Mouse (Mus musculus): ENCODE measurements around the gene Tfb2m. TPM values are rescaled to one million over a fixed set of nuclear protein-coding genes. Genes with fewer than 3 reads are reported as not detected.

Tfb2m gene
- total and polyA plus RNA-seq, 3 experiments, result 19.3 to 20.9 TPM; not detected in 1

GRCm38 (mm10) chr1:179563211-179563610 lies 17.1 kb upstream of the Tfb2m start:
- no peak for DNase-seq (ENCODE audit: low read depth, low spot score)
- TF ChIP-seq MAX (IDR thresholded peaks at IDR 0.05; ENCODE audit: low read length), result no peak
- no peak for TF ChIP-seq ELF1 (IDR thresholded peaks at IDR 0.05; ENCODE audit: low read depth, low read length)
- TF ChIP-seq JUND (IDR thresholded peaks at IDR 0.05; ENCODE audit: low read depth, low read length), result no peak
- no peak for TF ChIP-seq MYB (IDR thresholded peaks at IDR 0.05; ENCODE audit: low read depth, low read length)
- TF ChIP-seq GATA1 (IDR thresholded peaks at IDR 0.05; ENCODE audit: low read depth, low read length), result no peak
- no peak for TF ChIP-seq GABPA (IDR thresholded peaks at IDR 0.05; ENCODE audit: low read depth, low read length)
- Histone ChIP-seq H3K4me3 (ENCODE audit: control insufficient read depth in 1 of 2, insufficient read depth in 1 of 2, low read depth in 2 of 2, low read length in 2 of 2) (no peak overlapping the region), H3K36me3 (ENCODE audit: control insufficient read depth in 1 of 2, insufficient read depth in 2 of 2, low read length in 2 of 2) (peaks cover 0 to 10% of the 10 kb centered on the region in 2 experiments; a peak in 2 of 4 replicates), H3K9me3 (replicated peaks; ENCODE audit: insufficient read depth, low read length) (no peaks in the 10 kb centered on the region), H3K9ac (ENCODE audit: control insufficient read depth, low read depth, low read length, poor library complexity, severe bottlenecking) (no peak overlapping the region), H3K27ac (ENCODE audit: control insufficient read depth, low read depth, low read length) (no peak overlapping the region), H3K4me1 (ENCODE audit: control insufficient read depth in 1 of 2, insufficient read depth in 2 of 2, low read length in 2 of 2) (peaks cover 0 to 12% of the 10 kb centered on the region in 2 experiments), H3K79me2 (ENCODE audit: control insufficient read depth, insufficient read depth, low read length, poor library complexity) (0 out of 2 replicates have a peak, but pooled peaks cover 1% of the 10 kb centered on the region), H3K27me3 (ENCODE audit: control insufficient read depth in 1 of 2, insufficient read depth in 2 of 2, low read length in 2 of 2) (no peaks in the 10 kb centered on the region)

GRCm38 (mm10) chr1:179560845-179561430 lies 14.9 kb upstream of the Tfb2m start:
- H3K27ac ChIP-seq (ENCODE audit: control insufficient read depth, low read depth, low read length), result no peak overlapping the region

More at GRCm38 (mm10) chr1:179560845-179561430, 14.9 kb upstream of the Tfb2m start:
- TF ChIP-seq KAT2A (conservative IDR thresholded peaks at IDR 0.05; ENCODE audit: low read depth, low read length) (no peak), EP300 (IDR thresholded peaks at IDR 0.05; ENCODE audit: low read depth in 1 of 2, low read length in 2 of 2) (no peak), HCFC1 (IDR thresholded peaks at IDR 0.05; ENCODE audit: low read depth, low read length) (no peak), POLR2A (IDR thresholded peaks at IDR 0.05; ENCODE audit: control insufficient read depth in 1 of 2, insufficient read depth in 1 of 2, low read depth in 1 of 2, low read length in 2 of 2, poor library complexity in 1 of 2) (no peak), MAZ (IDR thresholded peaks at IDR 0.05; ENCODE audit: low read depth, low read length) (no peak), MAFK (IDR thresholded peaks at IDR 0.05; ENCODE audit: borderline replicate concordance, low read depth, low read length) (no peak), ZKSCAN1 (IDR thresholded peaks at IDR 0.05; ENCODE audit: low read depth, low read length) (no peak), E2F4 (IDR thresholded peaks at IDR 0.05; ENCODE audit: borderline replicate concordance, low read depth, low read length) (no peak), NELFE (IDR thresholded peaks at IDR 0.05; ENCODE audit: low read depth, low read length) (no peak), JUND (IDR thresholded peaks at IDR 0.05; ENCODE audit: low read depth, low read length) (no peak), TBP (IDR thresholded peaks at IDR 0.05; ENCODE audit: low read depth, low read length) (no peak), POLR2AphosphoS5 (IDR thresholded peaks at IDR 0.05; ENCODE audit: borderline replicate concordance, low read depth, low read length) (no peak), TCF12 (IDR thresholded peaks at IDR 0.05; ENCODE audit: low read depth, low read length) (no peak), MYB (IDR thresholded peaks at IDR 0.05; ENCODE audit: low read depth, low read length) (no peak), GABPA (IDR thresholded peaks at IDR 0.05; ENCODE audit: low read depth, low read length) (no peak), GATA1 (IDR thresholded peaks at IDR 0.05; ENCODE audit: low read depth, low read length) (no peak), ETS1 (IDR thresholded peaks at IDR 0.05; ENCODE audit: low read depth, low read length) (no peak), RAD21 (IDR thresholded peaks at IDR 0.05; ENCODE audit: low read depth, low read length) (no peak)
- Histone ChIP-seq H3K27me3 (ENCODE audit: control insufficient read depth in 1 of 2, insufficient read depth in 2 of 2, low read length in 2 of 2) (no peaks in the 10 kb centered on the region), H3K9me3 (replicated peaks; ENCODE audit: insufficient read depth, low read length) (no peaks in the 10 kb centered on the region), H3K36me3 (ENCODE audit: control insufficient read depth in 1 of 2, insufficient read depth in 2 of 2, low read length in 2 of 2) (peaks cover 0 to 7% of the 10 kb centered on the region in 2 experiments; a peak in 2 of 4 replicates), H3K9ac (ENCODE audit: control insufficient read depth, low read depth, low read length, poor library complexity, severe bottlenecking) (no peak overlapping the region), H3K79me2 (ENCODE audit: control insufficient read depth, insufficient read depth, low read length, poor library complexity) (no peaks in the 10 kb centered on the region), H3K4me1 (ENCODE audit: control insufficient read depth in 1 of 2, insufficient read depth in 2 of 2, low read length in 2 of 2) (peaks cover 0 to 5% of the 10 kb centered on the region in 2 experiments; a peak in 3 of 4 replicates), H3K4me3 (ENCODE audit: control insufficient read depth in 1 of 2, insufficient read depth in 1 of 2, low read depth in 2 of 2, low read length in 2 of 2) (no peak overlapping the region)
- no peak for DNase-seq (ENCODE audit: low read depth, low spot score)

Data from MEL (cell line).